Comparison of ENCODE assay signal across 18 mouse cellular contexts in the genomic region with DNA sequence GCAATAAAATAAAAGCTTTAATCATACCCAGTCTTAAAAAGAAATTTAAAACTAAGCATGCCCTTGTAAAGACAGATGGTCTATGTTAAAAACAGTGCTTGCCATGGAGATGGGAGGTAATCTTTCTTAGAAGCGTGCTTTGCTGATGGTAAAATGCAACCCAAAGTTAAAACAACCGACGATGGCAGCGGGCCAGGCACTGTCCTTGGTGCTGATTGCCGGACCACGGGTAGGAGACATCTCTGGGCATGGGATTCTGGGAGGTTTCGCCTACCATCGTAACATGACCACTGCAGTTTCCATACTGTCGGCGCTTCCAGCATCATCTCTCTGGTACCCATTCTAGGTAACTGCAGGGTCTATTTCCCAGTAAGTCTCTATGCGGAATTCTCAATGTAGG. TPM values are rescaled to one million over a fixed set of nuclear protein-coding genes. Genes with fewer than 3 reads are reported as not detected.
DNase-seq lines count a peak whose midpoint lies in the region; ATAC-seq and TF ChIP-seq lines count a peak whose summit lies in the region.
"Had no signal": no experiment of that assay in that cellular context is flagged by ENCODE, and none has a peak within 500 bp of the region (broad histone marks: within the 10 kb centered on the region; RNA-seq: fewer than 3 reads in every experiment).

No protein-coding gene starts in this region.

- TF ChIP-seq CTCF in intestine, postnatal 0 days (IDR thresholded peaks at IDR 0.05; ENCODE audit: low read depth): no peak

- no peak for ATAC-seq in intestine, embryonic 14.5 days (replicated peaks; ENCODE audit: low FRiP score, low TSS enrichment, low read depth)
- no peak for ATAC-seq in intestine, postnatal 0 days
- ATAC-seq in neural tube, embryonic 11.5 days (ENCODE audit: insufficient read depth, low FRiP score, low TSS enrichment): no peak
- no peak for ATAC-seq in erythroid progenitor cell, adult 5-6 weeks (replicated peaks; ENCODE audit: low FRiP score, poor library complexity, severe bottlenecking)
- ATAC-seq: CD4-positive, CD25-positive, alpha-beta regulatory T cell, adult 4 months; Patski had no signal

- no peak overlapping the region for H3K4me2 ChIP-seq in intestine, embryonic 14.5 days (ENCODE audit: low read length)
- no peak overlapping the region for H3K4me2 ChIP-seq in intestine, postnatal 0 days (replicated peaks; ENCODE audit: low read depth)
- H3K4me2 ChIP-seq in neural tube, embryonic 11.5 days (ENCODE audit: low read depth): no peak overlapping the region
- H3K4me2 ChIP-seq: heart, embryonic 11.5 days; hindbrain, embryonic 12.5 days had no signal

- H3K36me3 ChIP-seq in intestine, embryonic 14.5 days (ENCODE audit: control insufficient read depth, insufficient read depth, low read length): no peaks in the 10 kb centered on the region
- H3K36me3 ChIP-seq in intestine, postnatal 0 days (ENCODE audit: control insufficient read depth, insufficient read depth): no peaks in the 10 kb centered on the region
- H3K36me3 ChIP-seq in neural tube, embryonic 11.5 days (ENCODE audit: control insufficient read depth, insufficient read depth, low read length): no peaks in the 10 kb centered on the region
- H3K36me3 ChIP-seq: forebrain, embryonic 10.5 days; hindbrain, embryonic 12.5 days had no signal

- no peaks in the 10 kb centered on the region for H3K27me3 ChIP-seq in intestine, embryonic 14.5 days (replicated peaks; ENCODE audit: control insufficient read depth, insufficient read depth, low read length)
- H3K27me3 ChIP-seq in intestine, postnatal 0 days (replicated peaks; ENCODE audit: control insufficient read depth, insufficient read depth, low read length): no peaks in the 10 kb centered on the region
- no peaks in the 10 kb centered on the region for H3K27me3 ChIP-seq in neural tube, embryonic 11.5 days (ENCODE audit: control insufficient read depth, insufficient read depth, low read length)

- no peak overlapping the region for H3K9ac ChIP-seq in intestine, embryonic 14.5 days (ENCODE audit: low read length)
- no peak overlapping the region for H3K9ac ChIP-seq in intestine, postnatal 0 days (ENCODE audit: low read depth, low read length)
- H3K9ac ChIP-seq in neural tube, embryonic 11.5 days (ENCODE audit: low read length): no peak overlapping the region
- H3K9ac ChIP-seq: hindbrain, embryonic 12.5 days had no signal

- H3K9me3 ChIP-seq in intestine, embryonic 14.5 days (ENCODE audit: control insufficient read depth, low read length): no peaks in the 10 kb centered on the region
- H3K9me3 ChIP-seq in intestine, postnatal 0 days (ENCODE audit: control insufficient read depth): no peaks in the 10 kb centered on the region
- no peaks in the 10 kb centered on the region for H3K9me3 ChIP-seq in neural tube, embryonic 11.5 days (ENCODE audit: control insufficient read depth, low read length)
- H3K9me3 ChIP-seq: hindbrain, embryonic 12.5 days had no signal

- no peak overlapping the region for H3K4me3 ChIP-seq in intestine, embryonic 14.5 days (ENCODE audit: low read depth, low read length)
- no peak overlapping the region for H3K4me3 ChIP-seq in intestine, postnatal 0 days (ENCODE audit: low read depth, low read length)
- H3K4me3 ChIP-seq in neural tube, embryonic 11.5 days (ENCODE audit: low read depth, low read length): no peak overlapping the region
- H3K4me3 ChIP-seq: forebrain, embryonic 10.5 days; hindbrain, embryonic 12.5 days had no signal

- no peak overlapping the region for H3K27ac ChIP-seq in intestine, embryonic 14.5 days (ENCODE audit: low read depth)
- H3K27ac ChIP-seq in intestine, postnatal 0 days (ENCODE audit: low read depth, low read length): no peak overlapping the region
- H3K27ac ChIP-seq in neural tube, embryonic 11.5 days (ENCODE audit: low read depth, low read length): no peak overlapping the region
- H3K27ac ChIP-seq: forebrain, embryonic 10.5 days; hindbrain, embryonic 12.5 days had no signal

- WGBS in intestine, embryonic 14.5 days: 29% methylated on average over 11 of the region's 11 CpGs
- 30% methylated on average over 11 of the region's 11 CpGs for WGBS in intestine, postnatal 0 days
- 33% methylated on average over 11 of the region's 11 CpGs for WGBS in neural tube, embryonic 11.5 days

- no peaks in the 10 kb centered on the region for H3K4me1 ChIP-seq in intestine, embryonic 14.5 days (replicated peaks; ENCODE audit: control insufficient read depth, insufficient read depth, low read length)
- no peaks in the 10 kb centered on the region for H3K4me1 ChIP-seq in intestine, postnatal 0 days (replicated peaks; ENCODE audit: control insufficient read depth, insufficient read depth, low read length)
- no peaks in the 10 kb centered on the region for H3K4me1 ChIP-seq in neural tube, embryonic 11.5 days (ENCODE audit: control insufficient read depth, insufficient read depth, low read length)
- H3K4me1 ChIP-seq: forebrain, embryonic 10.5 days; hindbrain, embryonic 12.5 days had no signal

- DNase-seq in intestine, embryonic 14.5 days (ENCODE audit: low spot score): peak; percentile 79
- peak; percentile 30 for DNase-seq in neural tube, embryonic 11.5 days (ENCODE audit: low spot score)
- DNase-seq in neural tube, embryonic 10.5 days (ENCODE audit: extremely low spot score, low spot score): no peak
- peak; percentile 44 for DNase-seq in embryo, embryonic 10.5 days (ENCODE audit: low spot score)
- DNase-seq in mesoderm, embryonic 11.5 days (ENCODE audit: low read depth, low spot score): peak; percentile 56
- DNase-seq: cerebellum, adult 2 months; kidney, adult 9 months; layer of hippocampus, postnatal 36 days had no signal

RNA-seq across cellular contexts. Expression of a gene that starts 14.2 kb away (rescaled TPM):
- polyA plus RNA-seq in intestine, embryonic 14.5 days (2014; fragmentation: Nextera tagmentation; extraction: Ambion mirVana): 0.81 and 1.3 TPM in 2 replicates
- polyA plus RNA-seq in intestine, postnatal 0 days (2015; fragmentation: Nextera tagmentation; extraction: Ambion mirVana): 42.9 and 45.0 TPM in 2 replicates
- polyA plus RNA-seq in neural tube, embryonic 11.5 days (2014; fragmentation: Nextera tagmentation; extraction: Ambion mirVana): not detected in 2 replicates
- total RNA-seq in erythroid progenitor cell, adult 5-6 weeks (2015; ENCODE audit: low replicate concordance): not detected in 2 replicates
- total RNA-seq in erythroid progenitor cell, adult 5-6 weeks (2017; ENCODE audit: low replicate concordance): not detected in 2 replicates
- total RNA-seq: gastrocnemius, adult 18-20 months; layer of hippocampus, postnatal 36 days; megakaryocyte, adult 5-6 weeks had no signal
- polyA plus RNA-seq: CD4-positive, CD25-positive, alpha-beta regulatory T cell, adult 4 months; cerebellum, adult 2 months; forebrain, embryonic 10.5 days; heart, embryonic 11.5 days; hindbrain, embryonic 12.5 days; Patski; urinary bladder, adult 2 months had no signal

RNA-seq across cellular contexts. Expression of a gene that starts 18.9 kb away (rescaled TPM):
- polyA plus RNA-seq in intestine, embryonic 14.5 days (2014; fragmentation: Nextera tagmentation; extraction: Ambion mirVana): 8.5 and 9.7 TPM in 2 replicates
- 7.3 and 7.7 TPM in 2 replicates for polyA plus RNA-seq in intestine, postnatal 0 days (2015; fragmentation: Nextera tagmentation; extraction: Ambion mirVana)
- 4.9 and 5.6 TPM in 2 replicates for polyA plus RNA-seq in neural tube, embryonic 11.5 days (2014; fragmentation: Nextera tagmentation; extraction: Ambion mirVana)
- 70.6 and 76.3 TPM in 2 replicates for total RNA-seq in erythroid progenitor cell, adult 5-6 weeks (2015; ENCODE audit: low replicate concordance)
- 89.0 and 113 TPM in 2 replicates for total RNA-seq in erythroid progenitor cell, adult 5-6 weeks (2017; ENCODE audit: low replicate concordance)

Comparison
In these comparisons a context has a peak if more than half of its experiments do, and no peak if none do; other contexts are left out.
1. RNA of a gene that starts 14.2 kb away (polyA plus RNA-seq): 42.9 to 45.0 TPM in intestine, postnatal 0 days; 0.81 to 1.3 TPM in intestine, embryonic 14.5 days and not detected in neural tube, embryonic 11.5 days; every median in the first group is over 10 times any median in the second.